Mouse (Mus musculus) mouse trophoblast stem cell (cell line): ENCODE results near the gene Aff4.
"Not testable (repeated sequence)": the region's sequence is repeated elsewhere in the genome, so short reads cannot be mapped to it uniquely, and the experiment has no call there.

Experiments
- in situ Hi-C, 2 experiments: fragments of 300-500 bp; cut with MseI, MboI; formaldehyde crosslinking; loops; 2 replicates in 1 of 2; 3 replicates in 1 of 2; pipeline ENCODE4 v1.15.1; 2025

Aff4 gene

GRCm38 (mm10) chr11:53350291-53351223 lies at the start of gene Aff4:
Aff4 (plus strand) TSS chr11:53350833.
- in situ Hi-C loops, result no loop called here

GRCm38 (mm10) chr11:53301167-53301515 lies 49.5 kb upstream of the Aff4 start:
- in situ Hi-C loops, result no loop called here

GRCm38 (mm10) chr11:53304044-53304840 lies 46.4 kb upstream of the Aff4 start:
- in situ Hi-C loops, result no loop called here

GRCm38 (mm10) chr11:53306965-53307364 lies 43.7 kb upstream of the Aff4 start:
- in situ Hi-C loops, result no loop called here

- in situ Hi-C loops, result no loop called here
Observed at GRCm38 (mm10) chr11:53307558-53308065, 43.0 kb upstream of the Aff4 start.

GRCm38 (mm10) chr11:53308251-53308864 lies 42.3 kb upstream of the Aff4 start:
- in situ Hi-C loops, result no loop called here

- in situ Hi-C loops, result no loop called here
Observed at GRCm38 (mm10) chr11:53308884-53309310, 41.7 kb upstream of the Aff4 start.

- in situ Hi-C loops, result no loop called here
Observed at GRCm38 (mm10) chr11:53311385-53311784, 39.2 kb upstream of the Aff4 start.

- in situ Hi-C loops, result not testable (repeated sequence)
Observed at GRCm38 (mm10) chr11:53312823-53313222, 37.8 kb upstream of the Aff4 start.

- in situ Hi-C loops, result no loop called here
Observed at GRCm38 (mm10) chr11:53314770-53315173, 35.9 kb upstream of the Aff4 start.

GRCm38 (mm10) chr11:53316996-53317395 lies 33.6 kb upstream of the Aff4 start:
- in situ Hi-C loops, result no loop called here

- in situ Hi-C loops, result no loop called here
Observed at GRCm38 (mm10) chr11:53318041-53318440, 32.6 kb upstream of the Aff4 start.

GRCm38 (mm10) chr11:53318568-53318967 lies 32.1 kb upstream of the Aff4 start:
- in situ Hi-C loops, result not testable (repeated sequence)

- in situ Hi-C loops, result not testable (repeated sequence)
Observed at GRCm38 (mm10) chr11:53319867-53320266, 30.8 kb upstream of the Aff4 start.

- in situ Hi-C loops, result no loop called here
Observed at GRCm38 (mm10) chr11:53324512-53324968, 26.1 kb upstream of the Aff4 start, which contains the start of gene Zcchc10. Zcchc10 (plus strand) TSS chr11:53324679.

- in situ Hi-C loops, result no loop called here
Observed at GRCm38 (mm10) chr11:53330325-53330724, 20.3 kb upstream of the Aff4 start.

- in situ Hi-C loops, result no loop called here
Observed at GRCm38 (mm10) chr11:53331121-53331520, 19.5 kb upstream of the Aff4 start.

- in situ Hi-C loops, result no loop called here
Observed at GRCm38 (mm10) chr11:53332076-53332680, 18.5 kb upstream of the Aff4 start.

GRCm38 (mm10) chr11:53335505-53336181 lies 15.0 kb upstream of the Aff4 start:
- in situ Hi-C loops, result no loop called here

- in situ Hi-C loops, result no loop called here
Observed at GRCm38 (mm10) chr11:53336182-53336571, 14.5 kb upstream of the Aff4 start.

GRCm38 (mm10) chr11:53336924-53337323 lies 13.7 kb upstream of the Aff4 start:
- in situ Hi-C loops, result no loop called here
